Mouse (Mus musculus) thymus, adult 18-20 months (tissue): ENCODE results near the gene Scn8a.

Source experiments
- DNase-seq, 2 experiments: peaks; one replicate each; pipeline ENCODE4 v3.0.0; 2022; ENCODE audit warnings: mixed read lengths in 2 of 2

Gene Scn8a

GRCm38 (mm10) chr15:101046039-101046526 lies 176.4 kb downstream of the Scn8a start:
- no peak for DNase-seq

GRCm38 (mm10) chr15:101046527-101047193 lies 177.0 kb downstream of the Scn8a start:
- no peak for DNase-seq

GRCm38 (mm10) chr15:101047194-101047555 lies 177.5 kb downstream of the Scn8a start, which contains the start of gene Gm47841:
Gm47841 (minus strand) TSS chr15:101047397.
- DNase-seq, result no peak

- no peak for DNase-seq
Observed at GRCm38 (mm10) chr15:101048338-101048896, 178.8 kb downstream of the Scn8a start.

GRCm38 (mm10) chr15:101051869-101052268 lies 182.2 kb downstream of the Scn8a start:
- DNase-seq, result no peak

GRCm38 (mm10) chr15:101052560-101053501 lies 183.2 kb downstream of the Scn8a start:
- DNase-seq, result no peak

- DNase-seq, result no peak
Observed at GRCm38 (mm10) chr15:101053832-101054459, 184.3 kb downstream of the Scn8a start.

- no peak for DNase-seq
Observed at GRCm38 (mm10) chr15:101054541-101054940, 184.9 kb downstream of the Scn8a start.

GRCm38 (mm10) chr15:101056225-101056624 lies 186.6 kb downstream of the Scn8a start:
- DNase-seq, result no peak

- DNase-seq, result no peak
Observed at GRCm38 (mm10) chr15:101059570-101060279, 190.1 kb downstream of the Scn8a start.

- no peak for DNase-seq
Observed at GRCm38 (mm10) chr15:101060280-101060852, 190.7 kb downstream of the Scn8a start.

- DNase-seq, result no peak
Observed at GRCm38 (mm10) chr15:101065069-101065468, 195.4 kb downstream of the Scn8a start.

GRCm38 (mm10) chr15:101066364-101066847 lies 196.7 kb downstream of the Scn8a start:
- no peak for DNase-seq

GRCm38 (mm10) chr15:101066920-101067696 lies 197.4 kb downstream of the Scn8a start:
- DNase-seq, result no peak

- no peak for DNase-seq
Observed at GRCm38 (mm10) chr15:101068029-101068428, 198.4 kb downstream of the Scn8a start.

GRCm38 (mm10) chr15:101068671-101069070 lies 199.0 kb downstream of the Scn8a start:
- no peak for DNase-seq

GRCm38 (mm10) chr15:101069641-101070190 lies 200.1 kb downstream of the Scn8a start:
- no peak for DNase-seq

- DNase-seq, result no peak
Observed at GRCm38 (mm10) chr15:101070762-101071161, 201.1 kb downstream of the Scn8a start.

- DNase-seq, result no peak
Observed at GRCm38 (mm10) chr15:101072736-101073135, 203.1 kb downstream of the Scn8a start.

- DNase-seq, result no peak
Observed at GRCm38 (mm10) chr15:101074067-101074466, 204.4 kb downstream of the Scn8a start.
